Mouse (Mus musculus): ENCODE data around the gene Fmn2. TPM values are rescaled to one million over a fixed set of nuclear protein-coding genes. Genes with fewer than 3 reads are reported as not detected.

Gene Fmn2
- total RNA-seq, 2 experiments from 2014 or later = 69.2 to 73.0 TPM

DNA sequence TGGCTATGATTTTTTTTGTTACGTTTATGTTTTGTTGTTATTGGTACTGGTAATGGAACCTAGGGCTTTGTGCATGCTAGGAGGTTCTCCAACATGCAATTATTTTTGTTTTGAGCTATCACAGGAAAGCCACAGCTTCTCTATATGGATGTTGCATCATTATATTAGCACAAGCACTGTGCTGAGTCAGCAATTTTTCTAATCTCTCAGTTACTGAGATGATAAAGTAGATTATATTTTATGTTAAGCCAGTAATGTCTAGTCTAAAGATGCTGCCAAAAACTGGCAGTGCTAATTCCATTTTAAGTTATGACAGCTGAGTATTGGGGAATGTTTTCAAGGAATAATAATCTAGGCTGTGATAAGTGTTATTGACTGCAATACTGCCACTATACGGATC is 287.0 kb downstream of the Fmn2 start:
- no peak for DNase-seq

DNA sequence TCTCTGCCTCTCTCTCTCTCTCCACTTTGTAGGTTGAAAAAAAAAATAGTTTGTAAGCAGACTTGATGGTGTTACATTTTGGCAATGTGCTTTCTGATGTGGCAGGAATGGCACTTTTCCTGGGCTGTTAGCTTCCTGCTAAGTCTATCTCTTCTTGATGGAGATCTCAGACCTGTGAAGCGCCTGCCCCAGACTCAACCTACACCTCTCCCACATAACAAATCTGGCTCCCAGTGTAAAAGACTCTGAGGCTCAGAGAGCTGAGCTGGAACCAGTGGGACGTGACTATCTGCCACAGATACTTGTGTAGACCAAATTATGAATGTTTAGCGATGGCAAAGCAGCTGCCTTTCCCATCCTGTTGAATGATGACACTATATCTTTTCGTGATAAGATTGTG is 310.2 kb downstream of the Fmn2 start:
- no peak for DNase-seq

DNA sequence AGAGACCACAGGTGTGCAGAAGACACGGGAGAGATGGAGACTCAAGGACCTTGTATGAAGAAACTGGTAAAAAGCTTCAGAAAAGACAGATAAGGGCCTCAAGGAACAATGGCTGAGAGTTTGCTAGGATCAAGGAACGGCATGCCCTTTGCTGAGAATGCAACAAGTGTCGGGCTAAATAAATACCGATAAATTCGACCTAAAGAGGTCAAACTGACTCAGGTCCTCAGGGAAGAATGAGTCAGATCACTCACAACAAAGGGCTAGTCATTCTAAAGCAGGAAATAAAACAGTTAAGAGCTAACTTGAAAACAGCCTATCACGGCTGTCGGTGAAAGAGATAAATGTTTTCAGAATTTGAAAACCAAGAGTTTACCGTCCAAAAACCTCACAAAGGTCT is 324.9 kb downstream of the Fmn2 start:
- no peak for DNase-seq

DNA sequence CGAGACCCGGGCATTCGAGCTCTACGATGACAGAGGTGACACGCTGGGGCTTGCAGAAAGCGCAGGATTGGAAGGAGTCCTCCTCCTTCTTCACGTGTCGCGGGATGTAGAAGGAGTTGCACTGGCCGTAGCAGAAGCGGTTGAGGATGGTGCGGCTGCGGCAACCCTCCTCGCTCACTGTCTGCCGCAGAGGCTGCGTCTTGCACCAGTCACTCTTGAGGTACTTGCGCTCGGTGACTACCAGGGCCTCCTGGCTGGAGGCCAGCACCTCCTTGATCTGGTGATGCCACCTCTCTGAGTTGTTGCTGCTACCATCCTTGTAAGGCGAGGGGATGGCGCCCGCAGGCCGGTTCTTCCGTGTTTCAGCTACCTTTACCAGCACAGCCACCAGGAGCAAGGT is 335.2 kb downstream of the Fmn2 start:
- DNase-seq = no peak

DNA sequence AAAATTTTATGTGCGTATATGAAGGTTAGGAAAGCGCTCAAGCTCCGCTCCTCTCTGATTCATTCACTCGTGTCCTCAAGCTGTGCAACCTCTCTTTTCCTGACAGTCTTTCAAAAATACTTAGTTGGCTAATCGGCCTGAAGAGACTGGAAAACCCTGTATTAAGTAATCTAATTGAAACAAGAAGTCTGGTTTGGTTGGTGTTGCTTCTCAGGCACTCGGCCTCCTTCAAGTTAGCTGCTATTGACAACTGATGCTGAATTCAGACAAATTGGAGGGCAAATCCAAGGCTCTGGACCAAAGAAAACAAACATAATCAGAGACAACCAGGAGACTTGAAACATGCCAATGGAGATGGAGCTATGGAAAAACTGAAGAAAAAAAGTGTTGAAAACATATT is 343.2 kb downstream of the Fmn2 start:
- DNase-seq = no peak

DNA sequence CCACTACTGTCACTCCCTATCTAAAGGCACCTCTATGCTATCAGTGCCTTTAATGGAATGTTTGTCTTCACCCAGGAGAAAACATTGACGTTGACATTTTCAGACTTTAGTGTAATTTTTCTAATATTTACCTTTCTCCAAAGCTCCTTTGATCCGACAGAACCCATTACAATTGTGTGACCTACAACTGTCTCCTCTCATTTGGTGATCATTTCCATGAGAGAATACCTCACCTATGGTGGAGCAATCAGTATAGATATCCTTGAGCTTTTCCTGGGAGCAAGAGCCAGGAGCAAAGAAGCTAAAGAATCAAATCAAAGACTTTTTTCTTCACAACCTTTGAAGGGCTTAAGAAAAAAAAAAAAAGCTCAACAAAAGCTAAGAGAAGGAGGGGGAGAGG is 354.6 kb downstream of the Fmn2 start:
- no peak for DNase-seq

DNA sequence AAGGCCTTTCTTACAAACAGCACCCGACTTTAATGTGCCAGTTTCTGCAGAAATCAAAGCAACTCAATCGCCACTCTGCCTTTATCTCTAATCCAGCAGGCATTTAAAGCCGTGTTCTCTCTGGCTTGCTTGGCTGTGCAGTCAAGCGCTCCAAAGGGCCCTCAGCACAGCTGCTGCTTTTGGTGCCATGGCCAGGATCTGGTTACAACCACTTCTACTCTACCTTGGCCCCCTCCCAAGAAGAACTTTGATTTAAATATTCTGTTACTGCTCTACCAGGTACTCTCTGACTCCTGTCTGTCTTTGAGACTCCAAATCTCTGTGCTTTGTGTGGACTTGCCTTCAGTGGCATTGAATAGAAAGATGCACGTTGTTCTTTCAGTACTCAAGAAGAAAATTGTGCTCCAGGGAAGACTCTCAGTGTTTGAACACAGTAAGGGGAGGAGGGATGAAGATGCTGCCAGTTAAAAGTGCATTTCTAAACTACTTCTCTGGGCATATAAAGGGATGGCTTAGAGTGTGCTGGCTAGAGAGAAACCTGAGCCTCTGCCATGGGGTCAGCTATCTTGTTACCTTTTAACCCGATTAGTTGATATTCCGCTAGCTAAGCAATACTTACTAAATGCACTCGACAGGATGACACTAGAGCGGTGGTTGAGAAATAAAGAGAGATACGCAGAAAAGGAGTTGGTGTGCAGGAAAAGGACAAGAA is 358.9 kb downstream of the Fmn2 start:
- DNase-seq = no peak

Other genes with a start within 250 kb of the Fmn2 start
- gene Olfr419, start 249.8 kb upstream of the Fmn2 start, total RNA-seq (2021) = not detected
- not detected for gene Mptx1, start 171.3 kb upstream of the Fmn2 start, total RNA-seq (2021)
- not detected for gene Olfr417, start 136.7 kb upstream of the Fmn2 start, total RNA-seq (2021)
- gene Olfr248, start 110.8 kb upstream of the Fmn2 start, total RNA-seq (2021) = not detected
- gene Olfr414, start 77.8 kb upstream of the Fmn2 start, total RNA-seq (2021) = not detected
- not detected for gene Olfr220, start 59.7 kb upstream of the Fmn2 start, total RNA-seq (2021)

Data from layer of hippocampus, postnatal 36 days (tissue).